ENCODE assay signal across 8 mouse cellular contexts in the genomic region with DNA sequence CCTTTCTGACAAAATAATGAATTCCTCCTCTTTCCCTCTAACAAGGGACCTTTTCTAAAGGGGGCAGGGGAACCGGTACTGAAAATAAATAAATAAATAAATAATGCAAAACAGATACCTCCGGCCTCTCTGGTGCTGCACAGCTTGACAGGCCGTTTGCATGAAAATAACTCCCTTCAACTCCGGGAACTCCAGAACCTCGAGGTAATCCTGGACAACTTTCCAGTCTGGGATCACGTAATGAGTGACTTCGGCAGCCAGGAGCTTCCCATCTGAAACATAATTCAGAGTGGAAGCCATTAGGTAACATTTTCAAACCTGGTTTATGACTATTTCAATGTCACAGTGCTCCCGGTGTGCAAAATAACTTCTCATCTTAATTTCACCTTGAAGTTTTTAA. TPM values are rescaled to one million over a fixed set of nuclear protein-coding genes. Genes with fewer than 3 reads are reported as not detected.
DNase-seq lines count a peak whose midpoint lies in the region; ATAC-seq lines count a peak whose summit lies in the region.

No protein-coding gene starts in this region.

- H3K4me2 ChIP-seq in hindbrain, embryonic 11.5 days (replicated peaks; ENCODE audit: low read depth, low read length) = peak overlapping the region; percentile 78; the same call in 1 of the 2 replicates
- H3K4me2 ChIP-seq in midbrain, embryonic 11.5 days = peak overlapping the region; percentile 78; the same call in 1 of the 2 replicates

- peaks cover 22% of the 10 kb centered on the region for H3K4me1 ChIP-seq in heart, embryonic 10.5 days
- no peaks in the 10 kb centered on the region for H3K4me1 ChIP-seq in hindbrain, embryonic 11.5 days (replicated peaks; ENCODE audit: control insufficient read depth, insufficient read depth, low read length)
- H3K4me1 ChIP-seq in midbrain, embryonic 11.5 days (ENCODE audit: control insufficient read depth, insufficient read depth, low read length) = peaks cover 8% of the 10 kb centered on the region

- H3K4me3 ChIP-seq in heart, embryonic 10.5 days = peak overlapping the region; percentile 84; the same call in 1 of the 2 replicates
- no peak overlapping the region for H3K4me3 ChIP-seq in hindbrain, embryonic 11.5 days (ENCODE audit: low read depth, low read length)
- no peak overlapping the region for H3K4me3 ChIP-seq in midbrain, embryonic 11.5 days (ENCODE audit: low read depth, low read length)

- no peak overlapping the region; the same call in 1 of the 2 replicates for H3K27ac ChIP-seq in heart, embryonic 10.5 days
- H3K27ac ChIP-seq in hindbrain, embryonic 11.5 days (ENCODE audit: low read depth, low read length) = no peak overlapping the region
- H3K27ac ChIP-seq in midbrain, embryonic 11.5 days (ENCODE audit: low read depth, low read length) = no peak overlapping the region

- H3K9ac ChIP-seq in hindbrain, embryonic 11.5 days (ENCODE audit: low read depth, low read length) = no peak overlapping the region
- H3K9ac ChIP-seq in midbrain, embryonic 11.5 days (ENCODE audit: low read length) = 0 out of 2 replicates have a peak overlapping the region, but pooled peaks have one; percentile 9

- peaks cover 28% of the 10 kb centered on the region for H3K36me3 ChIP-seq in heart, embryonic 10.5 days
- H3K36me3 ChIP-seq in hindbrain, embryonic 11.5 days (ENCODE audit: control insufficient read depth, insufficient read depth, low read length) = no peaks in the 10 kb centered on the region
- H3K36me3 ChIP-seq in midbrain, embryonic 11.5 days (ENCODE audit: control insufficient read depth, insufficient read depth, low read length) = no peaks in the 10 kb centered on the region

- no peaks in the 10 kb centered on the region for H3K9me3 ChIP-seq in heart, embryonic 10.5 days
- H3K9me3 ChIP-seq in hindbrain, embryonic 11.5 days (ENCODE audit: control insufficient read depth, low read length) = no peaks in the 10 kb centered on the region
- no peaks in the 10 kb centered on the region for H3K9me3 ChIP-seq in midbrain, embryonic 11.5 days (ENCODE audit: control insufficient read depth, low read length)

- no peaks in the 10 kb centered on the region for H3K27me3 ChIP-seq in heart, embryonic 10.5 days (ENCODE audit: insufficient read depth, poor library complexity, severe bottlenecking)
- H3K27me3 ChIP-seq in hindbrain, embryonic 11.5 days (ENCODE audit: control insufficient read depth, insufficient read depth, low read length) = no peaks in the 10 kb centered on the region
- no peaks in the 10 kb centered on the region for H3K27me3 ChIP-seq in midbrain, embryonic 11.5 days (ENCODE audit: control insufficient read depth, insufficient read depth, low read length)

- 49% methylated on average over 8 of the region's 8 CpGs for WGBS in heart, embryonic 10.5 days
- WGBS in hindbrain, embryonic 11.5 days = 27% methylated on average over 8 of the region's 8 CpGs
- 24% methylated on average over 8 of the region's 8 CpGs for WGBS in midbrain, embryonic 11.5 days

- intact Hi-C loops in left cerebral cortex, postnatal 10 days (cut with DNase I) = no loop called here

- no peak for DNase-seq in heart, embryonic 10.5 days (ENCODE audit: low spot score)
- no peak for DNase-seq in heart, adult 8-10 months (ENCODE audit: low spot score)
- peak; percentile 4 for DNase-seq in Muller cell, postnatal 12 days (ENCODE audit: inconsistent ontology term)
- peak; percentile 10 for DNase-seq in hindbrain, embryonic 11.5 days (ENCODE audit: low spot score)
- peak; percentile 85 for DNase-seq in midbrain, embryonic 11.5 days (ENCODE audit: low spot score, missing footprints)
- no peak for DNase-seq in adrenal gland, postnatal 4 days (ENCODE audit: low spot score in 2 of 2)
- DNase-seq in layer of hippocampus, adult 8-10 months (ENCODE audit: low spot score in 2 of 2) = no peak
- DNase-seq in left cerebral cortex, postnatal 10 days (ENCODE audit: extremely low spot score in 1 of 2, low spot score in 2 of 2) = no peak

- no peak for ATAC-seq in hindbrain, embryonic 11.5 days (ENCODE audit: low FRiP score)
- ATAC-seq in midbrain, embryonic 11.5 days (ENCODE audit: low FRiP score) = no peak

RNA-seq across cellular contexts. Expression of gene Dis3l, which starts 1.7 kb away (rescaled TPM):
- polyA plus RNA-seq in heart, embryonic 10.5 days (2016; fragmentation: Nextera tagmentation; extraction: Ambion mirVana) = 20.0 and 23.2 TPM in 2 replicates
- total RNA-seq in heart, adult 8-10 months (2022) = 10 to 100 TPM; 25.1 to 29.9 (median 27.1) TPM
- 21.7 and 25.7 TPM in 2 replicates for polyA plus RNA-seq in hindbrain, embryonic 11.5 days (2014; fragmentation: Nextera tagmentation; extraction: Ambion mirVana)
- polyA plus RNA-seq in midbrain, embryonic 11.5 days (2014; fragmentation: Nextera tagmentation; extraction: Ambion mirVana) = 26.5 and 27.1 TPM in 2 replicates
- total RNA-seq in adrenal gland, postnatal 4 days (2021) = 10 to 100 TPM; 18.3 to 20.3 TPM
- 10 to 100 TPM; 28.9 to 30.1 (median 29.6) TPM for total RNA-seq in layer of hippocampus, adult 8-10 months (2022)
- 10 to 100 TPM; 28.5 to 30.2 TPM for total RNA-seq in left cerebral cortex, postnatal 10 days (2021)

RNA-seq across cellular contexts. Expression of gene Megf11, which starts 46.1 kb away (rescaled TPM):
- 0.31 and 0.40 TPM in 2 replicates for polyA plus RNA-seq in heart, embryonic 10.5 days (2016; fragmentation: Nextera tagmentation; extraction: Ambion mirVana)
- total RNA-seq in heart, adult 8-10 months (2022) = 1 to 10 TPM in 2 of 4 experiments, under 1 TPM in 2; 0.81 to 1.8 (median 1.0) TPM
- polyA plus RNA-seq in hindbrain, embryonic 11.5 days (2014; fragmentation: Nextera tagmentation; extraction: Ambion mirVana) = 4.3 and 5.0 TPM in 2 replicates
- 2.6 and 3.1 TPM in 2 replicates for polyA plus RNA-seq in midbrain, embryonic 11.5 days (2014; fragmentation: Nextera tagmentation; extraction: Ambion mirVana)
- 1 to 10 TPM; 5.8 to 6.4 TPM for total RNA-seq in adrenal gland, postnatal 4 days (2021)
- total RNA-seq in layer of hippocampus, adult 8-10 months (2022) = 10 to 100 TPM; 11.7 to 16.9 (median 14.2) TPM
- total RNA-seq in left cerebral cortex, postnatal 10 days (2021) = 1 to 10 TPM; 7.3 to 9.1 TPM

RNA-seq across cellular contexts. Expression of gene Tipin, which starts 58.0 kb away (rescaled TPM):
- polyA plus RNA-seq in heart, embryonic 10.5 days (2016; fragmentation: Nextera tagmentation; extraction: Ambion mirVana) = 170 and 220 TPM in 2 replicates
- 10 to 100 TPM in 3 of 4 experiments, 1 to 10 TPM in 1; 9.3 to 12.9 (median 11.0) TPM for total RNA-seq in heart, adult 8-10 months (2022)
- 226 and 233 TPM in 2 replicates for polyA plus RNA-seq in hindbrain, embryonic 11.5 days (2014; fragmentation: Nextera tagmentation; extraction: Ambion mirVana)
- polyA plus RNA-seq in midbrain, embryonic 11.5 days (2014; fragmentation: Nextera tagmentation; extraction: Ambion mirVana) = 286 TPM in 2 replicates
- total RNA-seq in adrenal gland, postnatal 4 days (2021) = 10 to 100 TPM; 64.0 to 66.3 TPM
- 10 to 100 TPM; 11.7 to 23.6 (median 17.9) TPM for total RNA-seq in layer of hippocampus, adult 8-10 months (2022)
- 10 to 100 TPM; 18.0 to 19.4 TPM for total RNA-seq in left cerebral cortex, postnatal 10 days (2021)

Comparison
In these comparisons a context has a peak if more than half of its experiments do, and no peak if none do; other contexts are left out.
1. DNase-seq: peak in Muller cell, postnatal 12 days (single experiment), hindbrain, embryonic 11.5 days (single experiment) and midbrain, embryonic 11.5 days (single experiment); none in heart, embryonic 10.5 days (single experiment), heart, adult 8-10 months (single experiment), adrenal gland, postnatal 4 days (0 of 2), layer of hippocampus, adult 8-10 months (0 of 2) and left cerebral cortex, postnatal 10 days (0 of 2).